Mouse (Mus musculus) midbrain, embryonic 12.5 days (tissue): Measurements from ENCODE around the gene Nemp1. TPM values are rescaled to one million over a fixed set of nuclear protein-coding genes. Genes with fewer than 3 reads are reported as not detected.

Experiments used
- ATAC-seq: fragments of 200-750 bp; cut with Nextera tagmentation; 2 replicates; pipeline ENCODE4 v1.8.0; 2017; ENCODE audit warnings: low read depth, moderate TSS enrichment, moderate library complexity; ENCODE audit not compliant: low FRiP score
- H3K27ac ChIP-seq: fragments of 300-500 bp; sonication (generic); replicated peaks from 2 replicates; pipeline ENCODE4 v1.5.1; 2016; ENCODE audit warnings: mild to moderate bottlenecking
- H3K27me3 ChIP-seq: fragments of 300-500 bp; sonication (generic); 2 replicates; pipeline ENCODE4 v1.6.1; 2016; ENCODE audit warnings: mild to moderate bottlenecking
- H3K36me3 ChIP-seq: fragments of 300-500 bp; sonication (generic); 2 replicates; pipeline ENCODE4 v1.6.1; 2016
- H3K4me1 ChIP-seq: fragments of 300-500 bp; sonication (generic); 2 replicates; pipeline ENCODE4 v1.6.1; 2016
- H3K4me2 ChIP-seq: fragments of 300-500 bp; sonication (generic); replicated peaks from 2 replicates; pipeline ENCODE4 v1.6.1; 2016; ENCODE audit warnings: mild to moderate bottlenecking, moderate library complexity
- H3K4me3 ChIP-seq: fragments of 300-500 bp; sonication (generic); 2 replicates; pipeline ENCODE4 v1.5.1; 2016; ENCODE audit warnings: mild to moderate bottlenecking
- H3K9ac ChIP-seq: fragments of 300-500 bp; sonication (generic); replicated peaks from 2 replicates; pipeline ENCODE4 v1.6.1; 2016; ENCODE audit warnings: mild to moderate bottlenecking, moderate library complexity
- H3K9me3 ChIP-seq: fragments of 300-500 bp; sonication (generic); 2 replicates; pipeline ENCODE4 v1.6.1; 2016; ENCODE audit warnings: mild to moderate bottlenecking
- WGBS: fragments of 180-500 bp; shearing (Covaris S2); methylation state at CpG from one replicate; pipeline ENCODE4 v1.1.7; 2016; 5-methylcytosine and 5-hydroxymethylcytosine counted together
- polyA plus RNA-seq: library from polyadenylated mRNA; unstranded; fragments of >200 nt; fragmentation: Nextera tagmentation; extraction: Ambion mirVana; gene quantifications from 2 replicates; pipeline ENCODE4 v1.2.1, GENCODE M21; 2016

The Nemp1 gene
- polyA plus RNA-seq, 1 experiment from 2014 or later: 10.3 TPM

GRCm38 (mm10) chr10:127626433-127626832 is 40.3 kb upstream of the Nemp1 start:
- peaks cover 7% of the 10 kb centered on the region; the same call in 1 of the 2 replicates for H3K9me3 ChIP-seq
- H3K9ac ChIP-seq: no peak overlapping the region
- no peak for ATAC-seq
- WGBS: 86% methylated on average over 3 of the region's 3 CpGs
- no peak overlapping the region for H3K4me3 ChIP-seq
- H3K4me1 ChIP-seq: peaks cover 11% of the 10 kb centered on the region
- no peak overlapping the region for H3K4me2 ChIP-seq
- no peaks in the 10 kb centered on the region for H3K27me3 ChIP-seq
- no peak overlapping the region for H3K27ac ChIP-seq
- H3K36me3 ChIP-seq: no peaks in the 10 kb centered on the region

- Histone ChIP-seq H3K27ac (no peak overlapping the region), H3K9me3 (peaks cover 1% of the 10 kb centered on the region; the same call in 1 of the 2 replicates), H3K9ac (no peak overlapping the region), H3K27me3 (no peaks in the 10 kb centered on the region; the same call in 1 of the 2 replicates), H3K4me1 (no peaks in the 10 kb centered on the region), H3K36me3 (no peaks in the 10 kb centered on the region), H3K4me3 (no peak overlapping the region), H3K4me2 (no peak overlapping the region)
- WGBS: 86% methylated on average over 10 of the region's 10 CpGs
- no peak for ATAC-seq
Measured at GRCm38 (mm10) chr10:127631261-127632214, 35.2 kb upstream of the Nemp1 start.

GRCm38 (mm10) chr10:127632668-127633271 is 33.9 kb upstream of the Nemp1 start:
- Histone ChIP-seq H3K36me3 (no peaks in the 10 kb centered on the region), H3K27me3 (no peaks in the 10 kb centered on the region; the same call in 1 of the 2 replicates), H3K4me2 (no peak overlapping the region), H3K9me3 (no peaks in the 10 kb centered on the region), H3K4me1 (no peaks in the 10 kb centered on the region), H3K4me3 (no peak overlapping the region), H3K9ac (no peak overlapping the region), H3K27ac (no peak overlapping the region)
- WGBS: 86% methylated on average over 7 of the region's 7 CpGs
- ATAC-seq: no peak

GRCm38 (mm10) chr10:127640421-127640820 is 26.3 kb upstream of the Nemp1 start:
- ATAC-seq: no peak
- H3K27ac ChIP-seq: no peak overlapping the region
- H3K4me2 ChIP-seq: no peak overlapping the region
- 79% methylated on average over 5 of the region's 5 CpGs for WGBS
- no peak overlapping the region for H3K9ac ChIP-seq
- H3K4me3 ChIP-seq: no peak overlapping the region
- no peaks in the 10 kb centered on the region for H3K36me3 ChIP-seq
- peaks cover 19% of the 10 kb centered on the region for H3K4me1 ChIP-seq
- H3K27me3 ChIP-seq: peaks cover 30% of the 10 kb centered on the region
- H3K9me3 ChIP-seq: no peaks in the 10 kb centered on the region

- Histone ChIP-seq H3K27me3 (peaks cover 30% of the 10 kb centered on the region), H3K4me1 (peaks cover 19% of the 10 kb centered on the region), H3K36me3 (no peaks in the 10 kb centered on the region), H3K4me3 (peak overlapping the region; percentile 36), H3K9me3 (no peaks in the 10 kb centered on the region), H3K27ac (no peak overlapping the region), H3K9ac (peak overlapping the region; percentile 33), H3K4me2 (peak overlapping the region; percentile 50)
- WGBS: 5% methylated on average over 19 of the region's 19 CpGs
- peak; percentile 74 for ATAC-seq
Measured at GRCm38 (mm10) chr10:127641861-127642771, 24.6 kb upstream of the Nemp1 start.

GRCm38 (mm10) chr10:127642772-127643552 is 23.7 kb upstream of the Nemp1 start, which contains the start of gene Stat6:
Stat6 (plus strand) TSS chr10:127642986.
- no peak within 1 kb of the TSS for H3K27ac ChIP-seq
- peak within 1 kb of the TSS; percentile 36 for H3K4me3 ChIP-seq
- WGBS: 4% methylated on average over 37 of the region's 37 CpGs
- peaks cover 19% of the 10 kb centered on the region for H3K4me1 ChIP-seq
- H3K9ac ChIP-seq: peak within 1 kb of the TSS; percentile 33
- ATAC-seq: peak; percentile 45; the same call in 1 of the 2 replicates
- H3K27me3 ChIP-seq: peaks cover 30% of the 10 kb centered on the region
- H3K9me3 ChIP-seq: no peaks in the 10 kb centered on the region
- H3K4me2 ChIP-seq: peak within 1 kb of the TSS; percentile 50
- H3K36me3 ChIP-seq: no peaks in the 10 kb centered on the region

- WGBS: 2% methylated on average over 25 of the region's 25 CpGs
- Histone ChIP-seq H3K4me1 (peaks cover 19% of the 10 kb centered on the region), H3K9ac (peak overlapping the region; percentile 8), H3K36me3 (no peaks in the 10 kb centered on the region), H3K9me3 (no peaks in the 10 kb centered on the region), H3K27ac (no peak overlapping the region), H3K27me3 (peaks cover 30% of the 10 kb centered on the region), H3K4me2 (peak overlapping the region; percentile 50), H3K4me3 (peak overlapping the region; percentile 36)
- ATAC-seq: peak; percentile 34; the same call in 1 of the 2 replicates
Measured at GRCm38 (mm10) chr10:127643553-127644238, 23.0 kb upstream of the Nemp1 start.

GRCm38 (mm10) chr10:127645791-127646190 is 20.9 kb upstream of the Nemp1 start:
- 21% methylated on average over 2 of the region's 2 CpGs for WGBS
- Histone ChIP-seq H3K4me2 (no peak overlapping the region), H3K9ac (no peak overlapping the region), H3K36me3 (no peaks in the 10 kb centered on the region), H3K9me3 (no peaks in the 10 kb centered on the region), H3K27ac (no peak overlapping the region), H3K27me3 (peaks cover 27% of the 10 kb centered on the region), H3K4me3 (no peak overlapping the region), H3K4me1 (peaks cover 19% of the 10 kb centered on the region)
- no peak for ATAC-seq

GRCm38 (mm10) chr10:127652906-127653638 is 13.6 kb upstream of the Nemp1 start:
- Histone ChIP-seq H3K27me3 (peaks cover 6% of the 10 kb centered on the region), H3K4me2 (peak overlapping the region; percentile 9), H3K9me3 (no peaks in the 10 kb centered on the region), H3K36me3 (no peaks in the 10 kb centered on the region), H3K4me3 (peak overlapping the region; percentile 13; the same call in 1 of the 2 replicates), H3K27ac (no peak overlapping the region), H3K9ac (no peak overlapping the region), H3K4me1 (no peaks in the 10 kb centered on the region)
- 51% methylated on average over 21 of the region's 21 CpGs for WGBS
- ATAC-seq: no peak

GRCm38 (mm10) chr10:127654970-127655579 is 11.6 kb upstream of the Nemp1 start:
- no peak for ATAC-seq
- Histone ChIP-seq H3K27me3 (peaks cover 24% of the 10 kb centered on the region), H3K9me3 (no peaks in the 10 kb centered on the region), H3K4me3 (no peak overlapping the region), H3K4me1 (no peaks in the 10 kb centered on the region), H3K36me3 (no peaks in the 10 kb centered on the region), H3K9ac (no peak overlapping the region), H3K4me2 (no peak overlapping the region), H3K27ac (no peak overlapping the region)
- WGBS: 82% methylated on average over 16 of the region's 16 CpGs
